Mouse (Mus musculus): ENCODE measurements around the gene Gm44805.
"Not testable (repeated sequence)": the region's sequence is repeated elsewhere in the genome, so short reads cannot be mapped to it uniquely, and the experiment has no call there.

Gm44805 gene

GRCm38 (mm10) chr7:19698907-19699826 is 17.9 kb upstream of the Gm44805 start, which contains the start of gene Apoe:
Gene Apoe (minus strand): TSS chr7:19699188.
- DNase-seq = no peak

DNA sequence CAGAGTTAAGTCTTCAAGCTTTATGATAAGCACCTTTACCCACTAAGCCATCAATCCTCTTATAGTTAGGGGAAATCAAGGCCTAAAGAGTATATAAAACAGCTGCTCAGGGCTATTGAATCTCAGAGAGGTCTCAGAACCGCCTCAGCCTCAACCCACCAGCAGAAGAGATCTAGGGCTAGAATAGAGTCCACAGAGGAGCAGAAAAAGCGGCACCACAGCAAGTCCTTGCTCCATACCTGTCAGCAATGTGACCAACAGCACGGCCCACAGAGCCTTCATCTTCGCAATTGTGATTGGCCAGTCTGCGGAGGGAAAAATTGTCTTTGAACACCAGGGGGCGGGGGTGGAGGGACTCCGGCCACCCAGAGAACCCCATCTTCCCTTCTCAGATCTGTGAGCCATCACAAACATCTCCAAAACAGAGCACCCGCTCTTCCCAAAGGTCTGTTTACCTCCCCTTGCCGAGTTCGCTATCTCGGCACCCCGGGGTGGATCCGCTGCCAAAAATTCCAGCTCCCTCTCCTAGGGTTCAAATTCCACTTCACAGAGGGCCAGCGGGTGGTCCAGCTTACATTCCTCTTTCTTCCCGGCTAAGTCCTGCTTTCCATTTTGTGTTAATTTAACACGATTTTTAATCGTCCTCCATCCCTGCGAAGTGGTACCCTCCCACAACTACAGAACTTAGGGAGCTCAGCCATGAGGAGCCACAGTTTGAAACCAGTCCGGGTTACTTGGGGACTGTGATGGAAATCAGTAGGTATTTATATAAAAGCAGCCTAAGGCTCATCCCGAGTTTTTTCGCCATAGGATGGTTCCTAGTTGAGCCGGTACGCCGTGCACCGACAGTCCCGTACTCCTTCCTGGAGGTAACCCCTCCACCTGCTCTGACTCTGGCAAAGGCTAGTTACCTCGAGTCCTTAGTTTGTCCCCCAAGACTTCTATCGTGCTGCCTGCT is 17.0 kb upstream of the Gm44805 start:
- DNase-seq = no peak

DNA sequence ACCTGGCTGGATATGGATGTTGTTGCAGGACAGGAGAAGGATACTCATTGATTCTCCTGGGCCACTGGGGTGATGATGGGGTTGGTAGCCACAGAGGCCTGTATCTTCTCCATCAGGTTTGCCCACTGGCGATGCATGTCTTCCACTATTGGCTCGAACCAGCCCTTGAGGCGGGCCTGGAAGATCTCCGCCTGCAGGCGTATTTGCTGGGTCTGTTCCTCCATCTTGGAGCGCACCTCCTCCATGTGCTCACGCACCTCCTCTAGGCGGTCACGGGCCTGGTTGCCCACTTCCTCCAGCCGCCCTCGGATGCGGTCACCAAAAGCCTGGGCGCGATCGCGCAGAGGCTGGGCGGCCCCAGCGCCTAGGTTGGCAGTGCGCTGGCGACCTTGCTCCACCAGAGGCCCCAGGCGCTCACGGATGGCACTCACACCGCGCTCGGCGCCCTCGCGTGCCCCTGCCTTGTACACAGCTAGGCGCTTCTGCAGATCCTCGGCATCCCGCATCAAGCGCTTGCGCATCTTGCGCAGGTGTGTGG is 15.2 kb upstream of the Gm44805 start:
- DNase-seq = no peak

- no peak for DNase-seq
Measured at GRCm38 (mm10) chr7:19695881-19696280, 14.7 kb upstream of the Gm44805 start.

DNA sequence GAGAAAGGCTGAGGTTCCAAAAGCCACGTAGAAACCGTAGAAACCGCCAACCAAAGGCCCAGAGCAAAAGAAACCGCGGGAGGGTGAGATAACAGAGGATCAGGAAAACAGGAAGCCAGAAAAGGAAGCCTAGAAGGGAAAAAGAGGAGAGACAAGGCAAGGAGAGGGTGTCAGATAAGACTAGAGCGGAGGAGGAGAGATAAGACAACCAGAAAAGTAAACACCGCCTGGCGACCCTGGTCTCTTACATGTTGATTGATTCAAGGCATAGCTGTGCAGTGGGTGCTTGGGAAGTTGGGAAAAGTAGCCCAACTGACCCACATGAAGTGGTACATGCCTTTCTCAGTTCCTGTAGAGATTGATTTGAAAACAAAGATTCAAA is 14.0 kb upstream of the Gm44805 start:
- no peak for DNase-seq

GRCm38 (mm10) chr7:19694336-19695212 is 13.4 kb upstream of the Gm44805 start:
- no peak for DNase-seq

DNA sequence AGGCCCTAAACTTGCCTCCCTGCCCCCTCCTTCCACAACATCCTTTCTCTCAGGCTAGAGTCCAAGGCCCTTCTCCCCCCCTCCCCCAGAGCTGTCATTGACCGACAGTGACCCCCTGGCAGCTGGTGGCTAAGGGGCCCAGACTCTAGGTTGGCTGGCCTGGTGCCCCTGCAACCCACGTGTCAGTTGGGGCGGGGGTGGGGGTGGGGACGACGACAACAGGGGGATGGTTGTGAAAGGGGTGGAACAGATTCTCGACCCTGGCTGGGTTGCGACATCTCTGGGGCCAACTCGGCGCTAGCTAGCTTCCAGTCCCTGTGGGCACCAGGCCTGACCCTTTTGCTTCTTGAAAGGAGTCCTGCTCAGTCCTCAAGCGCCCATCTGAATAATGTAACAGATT is 12.2 kb upstream of the Gm44805 start:
- no peak for DNase-seq

DNA sequence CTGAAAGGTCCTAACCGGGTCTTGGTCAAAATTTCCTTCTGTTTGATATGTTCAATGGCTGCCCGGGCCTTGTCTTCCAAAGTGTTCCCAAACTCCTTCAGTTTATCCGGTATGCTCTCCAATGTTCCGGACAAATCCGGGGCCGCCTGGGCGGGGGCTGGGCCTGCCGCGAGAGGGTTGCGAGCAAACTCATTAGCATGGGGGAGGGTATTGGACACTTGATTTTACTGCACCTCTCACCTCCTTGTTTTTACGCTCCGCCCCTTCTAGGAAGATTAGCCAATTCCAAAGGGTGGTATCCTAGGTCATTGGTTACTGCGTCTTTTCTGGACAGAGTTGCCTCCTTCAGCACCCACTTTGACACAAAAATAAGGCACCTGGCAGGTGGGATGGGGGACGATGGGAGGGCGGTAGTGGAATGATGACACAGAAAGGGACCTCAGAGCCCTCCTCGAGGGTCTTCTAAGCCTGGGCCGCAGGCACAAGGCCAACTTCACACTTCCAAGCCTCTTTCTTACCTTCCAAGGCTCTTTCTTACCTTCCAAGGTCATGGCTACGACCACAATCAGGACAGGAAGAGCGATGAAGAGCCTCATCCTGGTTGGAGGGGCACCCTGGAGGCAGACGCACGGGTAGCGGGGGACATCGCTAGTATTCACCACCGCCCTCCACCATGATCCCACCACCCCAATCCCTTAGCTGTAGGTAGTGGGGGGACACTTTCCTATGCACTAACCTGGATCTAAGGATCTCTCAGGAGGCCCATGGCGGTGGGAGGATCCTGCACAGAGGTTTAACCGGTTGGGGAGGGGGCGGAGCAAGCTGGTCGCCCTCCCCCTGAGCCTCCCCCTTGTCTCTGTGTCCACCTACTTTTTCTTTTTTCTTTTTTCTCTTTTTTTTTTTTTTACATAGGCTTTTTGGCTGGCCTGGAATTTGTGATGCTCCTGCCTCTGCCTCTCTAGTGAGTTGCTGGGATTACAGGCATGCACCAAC is 10.9 kb upstream of the Gm44805 start, which contains the start of gene Apoc1:
Gene Apoc1, minus strand, starts transcription at position 788 of the 993 bp plus-strand sequence.
- DNase-seq = no peak

DNA sequence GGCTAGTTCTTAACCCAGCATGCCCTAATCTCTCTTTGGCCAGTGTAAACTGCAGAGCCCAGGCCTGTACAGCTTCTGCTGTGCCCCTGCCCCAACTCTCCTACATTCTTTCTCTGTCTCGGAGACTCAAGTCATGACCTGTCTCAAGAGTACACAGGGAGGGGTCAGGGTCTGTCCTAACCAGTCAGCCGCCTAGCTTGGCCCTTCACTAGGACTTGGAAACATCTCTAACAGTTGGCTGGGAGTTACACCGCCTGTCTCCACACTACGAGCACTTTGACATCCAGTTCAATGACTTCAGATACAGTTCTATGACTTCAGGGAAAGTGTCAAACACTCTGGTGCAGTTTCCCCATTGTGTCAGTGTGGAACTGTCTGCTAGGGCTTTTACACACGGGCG is 10.2 kb upstream of the Gm44805 start:
- no peak for DNase-seq

DNA sequence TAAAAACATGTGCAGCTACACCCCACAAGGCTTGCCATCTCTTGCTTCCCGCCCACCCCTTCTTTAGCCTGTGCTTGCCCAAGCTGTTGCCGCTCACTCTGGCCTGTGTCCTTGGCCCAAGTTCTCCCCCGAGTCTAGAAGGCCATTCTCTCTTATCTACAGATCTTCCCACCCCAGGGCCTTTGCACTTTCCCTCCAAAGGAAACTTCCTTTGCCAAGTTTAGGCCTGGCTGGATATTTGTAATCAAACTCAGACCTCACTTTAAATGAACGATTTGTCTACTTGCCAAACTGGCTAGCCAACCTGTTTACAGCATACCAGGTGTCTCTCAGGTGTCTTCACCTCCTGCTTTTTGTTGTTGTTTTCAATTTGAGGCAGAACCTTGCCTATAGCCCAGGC is 9.6 kb upstream of the Gm44805 start:
- DNase-seq = no peak

DNA sequence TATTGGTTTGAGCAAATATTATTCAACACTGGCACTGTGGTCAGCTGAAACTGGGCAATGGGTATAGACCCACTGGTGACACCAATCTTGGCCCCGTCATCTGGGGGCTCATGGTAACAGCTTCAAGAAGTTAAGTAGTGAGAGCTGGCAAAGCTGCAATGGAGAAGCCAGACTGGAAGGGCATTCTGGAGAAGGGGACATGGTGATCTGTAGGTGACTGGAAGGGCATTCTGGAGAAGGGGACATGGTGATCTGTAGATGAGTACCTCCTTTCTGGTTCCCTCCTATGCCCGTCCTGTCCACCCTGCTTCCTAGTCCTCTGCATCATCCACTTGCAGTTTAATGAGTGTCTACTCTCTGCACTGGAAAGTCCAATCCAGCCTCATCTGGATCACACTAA is 7.4 kb upstream of the Gm44805 start:
- no peak for DNase-seq

DNA sequence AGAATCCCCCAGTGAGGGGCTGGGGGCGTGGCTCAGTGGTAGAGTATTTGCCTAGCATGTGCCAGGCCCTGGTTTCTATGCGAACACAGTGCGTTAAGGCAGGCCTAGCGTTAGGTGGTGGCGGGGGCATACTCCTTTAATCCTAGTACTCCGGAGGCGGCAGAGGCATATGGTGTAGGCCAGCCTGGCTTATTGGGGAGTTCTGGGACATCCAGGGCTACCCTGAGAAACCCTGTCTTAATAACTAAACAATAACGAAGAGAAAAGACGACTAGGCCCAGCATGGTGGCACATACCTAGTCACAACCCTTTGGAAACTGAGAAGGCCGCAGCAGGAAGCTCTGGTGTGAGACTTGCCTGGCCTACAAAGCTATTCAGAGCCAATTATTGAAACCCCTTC is 6.9 kb upstream of the Gm44805 start:
- DNase-seq = no peak

DNA sequence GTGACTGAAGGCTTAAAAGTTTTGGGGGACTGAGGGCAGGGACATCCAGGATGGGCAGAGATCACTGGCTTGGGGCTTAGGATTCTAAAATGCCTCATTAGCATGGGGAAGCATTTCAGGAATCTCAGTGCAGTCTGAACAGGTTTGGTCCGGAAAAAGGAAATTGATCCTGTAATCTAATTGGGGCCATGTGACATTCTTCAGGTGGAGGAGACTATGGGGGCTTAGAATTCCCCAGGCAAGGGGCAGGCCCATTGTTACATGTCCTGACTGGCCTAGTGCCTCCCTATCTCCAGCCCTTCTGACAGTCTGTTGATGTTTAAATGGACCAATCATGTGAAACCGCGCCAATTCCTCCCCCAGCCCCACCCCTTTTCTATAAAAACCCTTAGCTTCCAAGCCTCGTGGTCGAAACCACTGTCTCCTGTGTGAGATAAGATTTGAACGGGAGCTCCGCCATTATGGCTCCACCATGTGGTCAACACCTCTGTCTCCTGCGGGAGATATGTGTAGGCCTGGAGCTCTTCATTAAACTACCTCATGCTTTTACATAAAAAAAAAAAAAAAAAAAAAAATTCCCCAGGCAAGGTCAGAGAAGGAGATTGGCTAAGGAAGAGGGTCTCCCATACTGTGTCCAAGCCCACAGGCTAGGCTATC is 5.8 kb upstream of the Gm44805 start:
- not testable (repeated sequence) for DNase-seq

DNA sequence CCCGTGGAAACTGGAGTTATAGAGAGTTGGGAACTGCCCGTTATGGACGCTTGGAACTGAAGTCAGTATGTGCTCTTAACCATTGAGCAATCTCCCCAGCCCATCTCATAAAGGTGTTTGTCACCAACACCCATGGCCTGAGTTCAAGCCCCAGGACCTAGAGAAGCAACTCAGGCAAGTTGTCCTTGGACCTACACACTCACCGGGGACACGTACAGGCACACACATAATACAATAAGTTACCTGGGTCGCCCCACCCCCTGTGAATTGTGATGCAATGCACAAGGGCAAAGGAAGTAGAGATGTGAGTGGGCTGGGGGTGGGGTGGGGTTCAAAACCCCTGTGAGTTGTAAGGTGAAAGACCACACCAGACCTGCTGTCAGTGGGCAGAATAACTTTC is 5.3 kb upstream of the Gm44805 start:
- no peak for DNase-seq

- no peak for DNase-seq
Measured at GRCm38 (mm10) chr7:19685374-19685773, 4.2 kb upstream of the Gm44805 start.

DNA sequence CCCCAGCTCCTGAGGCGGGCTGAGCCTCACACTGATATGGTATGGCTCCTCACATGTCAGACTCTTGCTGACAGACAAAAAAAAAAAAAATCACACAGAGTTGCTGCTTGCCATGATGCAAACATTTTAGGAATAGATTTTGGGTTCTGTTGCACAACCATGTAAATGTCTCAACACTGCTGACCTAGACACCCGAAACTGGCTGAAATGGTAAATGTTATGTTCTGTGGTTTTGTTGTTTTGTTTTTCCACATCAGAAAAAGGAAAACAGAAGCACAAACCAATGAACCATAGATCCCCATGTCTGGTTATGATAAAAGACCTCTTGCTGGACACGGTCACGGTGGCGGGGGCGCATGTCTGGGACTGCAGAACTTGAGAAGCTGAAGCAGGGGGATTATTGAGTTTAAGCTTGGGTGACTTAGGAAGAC is 2.6 kb upstream of the Gm44805 start:
- no peak for DNase-seq

DNA sequence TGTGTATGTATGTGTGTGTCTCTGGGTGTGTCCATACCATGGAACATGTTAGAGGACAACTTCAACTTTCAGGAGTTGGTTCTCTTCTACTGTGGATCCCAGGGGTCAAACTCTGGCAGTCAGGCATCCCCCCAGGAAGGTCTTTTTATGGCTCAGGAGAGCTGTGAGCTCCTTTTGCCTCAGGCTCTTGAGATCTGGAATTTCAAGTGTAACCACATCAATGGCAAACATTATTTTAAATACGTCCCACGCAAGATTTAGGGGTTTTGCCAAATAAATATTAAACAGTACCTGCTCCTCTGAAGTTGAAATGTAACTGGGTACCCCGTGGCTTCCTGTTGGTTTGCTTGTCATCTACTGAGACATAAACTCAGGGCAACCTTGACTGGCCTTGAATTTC is 1.8 kb upstream of the Gm44805 start:
- no peak for DNase-seq

DNA sequence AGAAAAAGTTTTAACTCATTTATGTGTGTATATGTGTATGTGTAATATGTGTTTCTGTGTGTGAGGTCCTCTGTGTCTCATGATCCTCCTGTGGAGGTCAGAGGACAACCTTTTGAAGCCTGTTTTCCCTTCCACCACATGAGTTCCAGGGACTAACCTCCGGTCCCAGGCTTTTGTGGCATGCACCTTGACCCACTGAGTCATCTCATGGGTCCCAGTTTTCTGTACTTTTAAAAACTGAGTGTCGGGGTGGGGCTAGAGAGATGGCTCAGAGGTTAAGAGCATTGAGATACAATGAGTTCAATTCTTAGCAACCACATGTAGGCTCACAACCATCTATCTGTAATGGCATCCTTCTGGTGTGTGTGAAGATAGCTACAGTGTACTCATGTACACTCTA is 521 bp downstream of the Gm44805 start:
- DNase-seq = no peak

- DNase-seq = no peak
Measured at GRCm38 (mm10) chr7:19678901-19679300, 2.3 kb downstream of the Gm44805 start.

DNA sequence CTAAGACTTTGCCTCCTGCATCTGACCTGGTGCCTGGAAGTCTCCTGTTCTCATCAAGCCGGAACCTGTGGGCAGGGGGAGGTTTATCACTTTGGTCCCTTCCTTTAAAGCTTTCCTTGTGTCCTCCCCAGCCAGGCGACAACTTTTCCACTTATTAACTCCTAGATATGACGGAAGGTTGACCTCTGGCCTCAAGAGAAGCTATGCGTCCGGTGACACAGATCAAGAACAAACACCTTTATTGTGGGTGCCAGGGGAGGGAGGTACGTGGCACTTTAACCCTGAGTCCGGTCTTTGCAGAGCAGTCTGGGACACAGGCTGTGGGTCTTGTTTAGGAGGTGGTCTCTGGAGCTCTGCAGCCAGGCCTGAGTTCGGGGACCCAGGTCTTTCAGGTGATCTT is 3.4 kb downstream of the Gm44805 start, which contains the start of gene Apoc2:
Gene Apoc2, minus strand, starts transcription at position 70 of the 400 bp plus-strand sequence.
- DNase-seq = no peak
